Mouse (Mus musculus) right cerebral cortex, postnatal 36 days (tissue): ENCODE measurements at regions not wholly inside any gene's neighbourhood (a gene's known extent, or its start where the extent isn't known, plus 50 kb on each side); places are given as distances from the start of the nearest gene placed in this dataset.
"Not testable (repeated sequence)": the region's sequence is repeated elsewhere in the genome, so short reads cannot be mapped to it uniquely, and the experiment has no call there.

Experiments
- DNase-seq, 2 experiments: peaks; one replicate each; pipeline ENCODE4 v3.0.0; 2022; ENCODE audit warnings: low spot score in 2 of 2, mixed read lengths in 1 of 2

DNA sequence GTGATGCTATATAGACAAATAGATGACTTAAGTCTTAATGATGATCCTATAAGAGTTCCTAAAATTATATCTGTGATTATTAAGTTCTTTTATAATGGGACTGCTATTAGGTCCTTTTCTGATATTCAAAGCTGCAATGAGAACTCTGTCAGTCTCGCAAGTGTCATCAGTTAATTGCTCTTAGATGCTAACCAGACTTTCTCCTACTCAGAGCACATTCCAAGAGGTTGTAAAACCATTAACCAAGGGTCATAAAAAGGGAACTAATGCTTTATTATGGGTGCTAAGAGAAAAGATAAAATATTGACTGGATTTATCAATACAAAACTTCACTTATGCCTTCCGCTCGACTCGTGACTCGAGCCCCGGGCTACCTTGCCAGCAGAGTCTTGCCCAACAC, 66.3 kb upstream of the Cwc22 start:
- not testable (repeated sequence) for DNase-seq

DNA sequence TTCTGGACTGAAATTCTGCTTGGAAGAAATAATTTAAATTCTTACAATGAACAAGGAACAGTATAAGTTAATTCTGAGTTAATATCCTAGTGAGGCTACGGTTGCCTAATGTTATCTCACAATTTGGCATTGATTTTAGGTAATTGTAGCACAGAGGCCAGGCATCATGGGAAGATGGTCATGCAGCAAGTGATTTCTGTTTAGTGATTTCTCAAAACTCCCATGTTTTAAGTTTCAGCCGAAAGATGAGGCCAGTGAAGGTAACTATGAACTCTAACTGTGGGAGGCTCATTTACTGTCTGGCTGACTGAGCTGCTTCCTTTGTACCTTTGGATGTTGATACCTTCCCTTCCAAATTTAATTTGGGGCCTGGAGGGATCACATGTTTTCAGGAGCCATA, 65.6 kb upstream of the Cwc22 start:
- DNase-seq: no peak

DNA sequence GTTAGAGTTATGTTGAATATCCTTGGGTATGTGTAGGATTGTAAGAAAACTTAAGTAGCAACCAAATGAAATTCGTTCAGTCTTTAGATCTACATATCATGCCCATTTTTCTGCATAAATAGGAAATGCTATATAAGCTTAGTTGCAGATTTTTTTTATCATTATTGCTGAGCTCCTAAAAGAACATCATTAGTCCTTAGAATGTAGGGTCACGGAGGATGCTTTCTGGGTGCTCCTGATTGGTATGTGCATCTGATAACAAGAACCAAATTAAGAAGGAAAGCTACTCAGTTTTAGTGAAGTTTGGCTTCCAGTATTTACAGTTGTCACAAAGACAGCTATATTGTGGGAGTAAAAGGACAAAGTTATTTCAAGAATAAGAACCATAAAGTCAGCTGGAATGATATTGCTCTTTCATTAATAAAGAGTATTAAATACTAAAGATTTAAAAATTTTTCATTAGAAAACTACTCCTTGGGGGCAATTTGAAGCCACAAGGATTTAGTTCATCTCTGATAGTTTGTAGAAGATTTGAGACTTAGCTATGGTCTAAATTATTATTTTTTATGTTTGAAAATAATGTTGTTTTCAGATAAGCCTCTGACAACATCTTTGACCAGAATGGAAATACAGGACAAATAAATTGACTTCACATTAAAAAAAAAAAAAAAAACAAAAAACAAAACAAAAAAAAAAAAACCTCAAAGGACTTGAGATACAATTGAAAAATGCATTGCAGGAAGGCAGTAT, 65.1 kb upstream of the Cwc22 start:
- no peak for DNase-seq

DNA sequence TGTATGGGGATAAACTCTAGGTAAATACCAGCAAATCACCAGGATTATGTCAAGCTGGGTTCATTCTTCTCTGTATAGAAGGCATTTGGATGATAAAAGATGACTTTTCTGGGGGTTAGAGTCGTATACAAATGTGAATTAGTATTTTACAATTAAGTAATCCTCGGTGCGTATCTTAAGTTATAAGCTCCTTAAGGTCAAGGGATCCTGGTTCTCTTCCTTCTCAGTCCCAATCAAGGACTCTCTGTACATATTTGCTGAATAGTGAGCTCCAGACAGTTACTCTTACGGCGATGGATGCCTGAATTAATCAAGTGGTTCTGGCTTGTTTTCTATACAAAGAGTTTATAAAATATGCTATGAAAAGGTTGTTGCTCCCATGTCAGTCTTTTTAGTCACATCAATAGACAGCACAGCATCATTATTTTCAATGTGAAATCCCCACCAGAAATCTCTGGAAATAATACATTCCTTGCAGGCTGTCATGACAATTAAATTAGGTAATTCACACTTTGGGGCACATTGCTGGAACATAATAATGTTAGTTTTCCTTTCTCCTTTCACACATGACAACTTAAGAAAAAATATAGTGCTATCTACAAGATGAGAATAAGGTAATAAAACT, 64.0 kb upstream of the Cwc22 start:
- DNase-seq: no peak

DNA sequence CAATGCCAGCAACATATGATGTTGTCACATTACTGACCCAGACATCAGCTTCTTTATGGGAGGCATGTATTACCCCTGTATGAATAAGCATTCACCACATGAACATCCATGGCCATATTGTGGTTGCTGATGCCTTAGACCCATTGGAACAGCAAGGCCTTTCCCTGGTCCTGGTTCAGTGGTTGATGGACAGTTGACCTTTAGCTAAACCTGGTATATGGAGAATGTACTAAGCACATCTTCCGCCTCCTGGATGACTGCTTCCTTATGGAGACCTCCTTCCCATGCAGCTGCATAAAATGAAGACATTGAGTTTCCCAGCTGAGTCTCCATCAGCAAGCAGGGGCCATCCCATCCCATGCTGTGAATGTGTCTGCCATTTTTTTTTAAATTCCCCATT, 61.9 kb upstream of the Cwc22 start:
- no peak for DNase-seq

DNA sequence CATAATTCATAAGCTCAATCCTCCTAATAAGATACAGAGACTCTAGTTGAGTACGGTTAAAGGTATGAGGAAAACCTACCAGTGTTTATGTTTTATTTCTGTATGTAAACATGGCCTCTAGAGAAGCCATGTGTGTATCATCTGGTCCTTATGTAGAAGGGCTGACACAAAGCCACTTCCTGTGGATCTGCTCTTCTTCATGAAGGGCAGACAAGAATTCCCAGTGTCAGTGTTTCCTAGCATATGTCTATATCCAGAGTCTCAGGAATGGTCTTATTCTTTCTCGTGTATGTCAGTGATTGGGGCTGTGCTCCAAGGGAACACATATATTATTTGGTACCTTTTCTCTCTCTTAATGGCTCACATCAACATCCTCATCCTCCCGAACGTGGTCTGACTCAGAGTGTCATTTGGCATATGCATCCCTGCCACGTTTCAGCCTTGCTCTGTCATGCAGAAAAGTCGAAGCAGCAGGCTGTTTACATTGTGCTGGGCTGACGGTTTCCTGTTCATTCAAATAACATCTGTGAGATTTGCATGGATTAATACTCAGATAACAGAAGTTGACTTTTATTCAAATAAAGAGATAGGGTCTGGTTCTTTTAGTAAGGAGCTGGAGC, 59.3 kb upstream of the Cwc22 start:
- no peak for DNase-seq

DNA sequence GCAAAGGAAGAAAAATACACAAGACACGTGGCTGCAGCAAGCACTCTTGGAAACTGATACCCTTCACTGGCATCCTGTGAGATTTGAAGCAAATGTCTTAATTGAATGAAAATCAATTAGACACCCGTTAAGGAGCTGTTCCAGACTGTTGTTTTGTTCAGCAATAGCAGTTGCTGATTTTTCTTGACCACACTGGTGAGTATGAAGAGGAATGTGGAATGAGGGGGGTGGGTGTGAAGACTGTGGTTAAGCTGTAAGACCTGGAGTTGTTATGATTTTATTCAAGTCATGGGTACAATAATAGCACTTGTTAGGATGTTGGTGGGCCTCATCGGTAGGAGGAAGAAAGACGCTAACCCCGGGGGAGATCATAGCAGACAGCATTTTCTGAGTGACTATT, 58.3 kb upstream of the Cwc22 start:
- no peak for DNase-seq
